Mouse (Mus musculus): ENCODE results near the gene Tmed9.
"Not testable (repeated sequence)": the region's sequence is repeated elsewhere in the genome, so short reads cannot be mapped to it uniquely, and the experiment has no call there.

Tmed9 gene

DNA sequence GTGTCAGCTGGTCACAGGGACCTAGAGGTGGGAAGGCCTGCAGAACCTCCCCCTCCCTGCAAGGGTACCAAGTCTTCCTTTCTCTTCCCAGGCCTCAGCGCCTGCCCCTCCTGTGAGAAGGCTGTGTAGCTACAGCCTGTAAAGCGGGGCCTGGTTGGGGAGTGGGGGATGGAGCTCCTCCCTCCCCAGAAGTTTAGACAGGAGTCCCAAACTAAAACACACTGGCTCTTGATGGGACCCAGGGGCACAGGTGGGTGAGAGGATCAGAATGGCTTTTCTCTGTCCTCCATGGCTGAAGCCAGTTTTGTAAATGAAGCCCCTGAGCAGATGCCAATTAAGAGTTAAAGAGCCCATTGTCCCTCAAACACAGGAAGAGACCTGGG is 34.1 kb downstream of the Tmed9 start:
- no peak for DNase-seq (ENCODE audit: low spot score)

DNA sequence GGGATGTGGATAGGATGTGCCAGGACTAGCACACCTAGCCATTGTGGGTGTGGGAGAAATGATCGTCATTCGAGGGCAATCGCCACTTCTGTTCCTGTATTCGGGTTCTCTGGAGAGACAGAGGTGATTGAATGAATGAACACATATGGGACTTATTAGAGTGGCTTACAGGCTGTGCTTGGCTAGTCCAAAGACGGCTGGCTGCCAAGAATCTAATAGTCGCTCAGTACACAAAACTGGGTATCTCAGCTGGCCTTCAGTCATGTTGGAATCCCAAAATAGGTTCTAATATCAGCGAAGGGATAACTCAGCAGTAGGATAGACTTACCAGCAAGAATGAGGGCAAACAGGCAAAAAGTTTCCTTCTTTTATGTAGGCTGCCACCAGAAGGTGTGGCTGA is 38.5 kb downstream of the Tmed9 start:
- no peak for DNase-seq (ENCODE audit: low spot score)

DNA sequence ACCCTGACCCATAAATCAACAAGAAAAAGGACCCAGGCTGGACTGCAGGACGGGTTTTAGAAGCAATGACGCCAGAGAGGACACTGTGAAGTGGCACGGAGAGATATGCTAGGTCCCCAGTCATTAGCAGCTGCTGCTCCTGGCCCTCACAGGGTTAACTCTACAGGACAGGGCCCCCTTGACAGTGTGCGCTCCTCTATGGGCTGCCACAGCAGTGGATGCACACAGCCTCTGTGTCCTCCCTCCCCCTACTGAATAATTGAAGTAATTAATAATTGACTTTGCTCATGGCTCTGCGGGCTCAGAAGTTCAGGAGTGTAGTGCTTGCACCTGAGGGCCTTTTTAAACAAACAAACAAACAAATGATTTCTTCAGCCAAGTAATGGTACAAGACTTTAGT is 39.9 kb downstream of the Tmed9 start:
- DNase-seq (ENCODE audit: low spot score) = no peak

DNA sequence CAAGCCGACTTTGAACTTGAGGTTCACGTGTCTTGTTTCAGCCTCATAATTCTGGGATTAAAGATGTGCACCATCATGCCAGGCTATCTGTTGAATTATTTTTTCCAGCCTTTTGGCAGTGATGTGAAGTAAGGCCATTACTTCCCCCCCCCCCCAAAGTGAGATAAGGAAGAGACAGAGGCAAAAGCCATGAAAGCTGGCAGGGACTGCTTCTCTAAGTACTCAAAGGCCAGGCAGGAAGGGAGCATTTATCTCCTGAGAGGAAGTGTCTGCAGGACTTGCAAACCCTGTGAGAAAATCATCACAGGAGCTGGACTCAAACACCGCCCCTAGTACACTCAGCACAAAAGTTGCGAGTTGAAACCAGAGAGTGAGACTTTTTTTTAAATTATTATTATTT is 45.8 kb downstream of the Tmed9 start:
- no peak for DNase-seq (ENCODE audit: low spot score)

DNA sequence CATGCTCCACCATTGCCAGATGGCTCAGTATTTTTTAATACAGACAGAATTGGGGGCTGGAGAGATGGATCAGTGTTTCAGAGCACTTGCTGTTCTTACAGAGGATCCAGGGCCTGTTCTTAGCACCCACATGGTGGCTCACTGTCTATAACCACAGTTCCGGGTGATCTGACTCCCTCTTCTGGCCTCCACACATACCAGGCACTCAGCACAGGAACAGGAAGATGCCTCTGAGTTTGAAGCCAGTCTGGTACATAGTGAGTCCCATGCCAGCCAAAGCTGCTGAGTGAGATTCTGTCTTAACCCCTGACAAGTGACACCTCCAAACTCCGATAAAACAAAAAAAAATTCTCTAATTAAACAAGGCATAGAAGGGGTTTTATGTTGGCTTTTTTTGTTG is 46.7 kb downstream of the Tmed9 start:
- DNase-seq (ENCODE audit: low spot score) = no peak

DNA sequence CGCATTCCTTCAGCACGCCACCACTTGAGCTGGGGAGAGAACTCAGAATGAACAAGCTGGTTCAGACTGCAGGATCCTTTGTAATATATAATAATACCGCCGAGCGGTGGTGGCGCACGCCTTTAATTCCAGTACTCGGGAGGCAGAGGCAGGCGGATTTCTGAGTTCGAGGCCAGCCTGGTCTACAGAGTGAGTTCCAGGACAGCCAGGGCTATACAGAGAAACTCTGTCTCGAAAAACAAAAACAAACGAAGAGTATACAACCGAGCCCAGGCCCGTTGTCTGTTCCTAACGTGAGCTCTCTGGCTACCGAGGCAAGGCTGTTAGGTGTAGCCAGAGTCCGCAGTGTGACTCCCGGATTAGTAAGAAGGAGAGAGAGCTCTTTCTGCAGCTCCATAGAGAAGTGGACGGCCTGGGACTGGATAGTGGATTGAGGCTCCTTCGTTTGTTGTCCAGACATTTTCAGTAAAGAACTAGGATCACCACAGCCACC is 48.7 kb downstream of the Tmed9 start:
- DNase-seq (ENCODE audit: low spot score) = not testable (repeated sequence)

DNA sequence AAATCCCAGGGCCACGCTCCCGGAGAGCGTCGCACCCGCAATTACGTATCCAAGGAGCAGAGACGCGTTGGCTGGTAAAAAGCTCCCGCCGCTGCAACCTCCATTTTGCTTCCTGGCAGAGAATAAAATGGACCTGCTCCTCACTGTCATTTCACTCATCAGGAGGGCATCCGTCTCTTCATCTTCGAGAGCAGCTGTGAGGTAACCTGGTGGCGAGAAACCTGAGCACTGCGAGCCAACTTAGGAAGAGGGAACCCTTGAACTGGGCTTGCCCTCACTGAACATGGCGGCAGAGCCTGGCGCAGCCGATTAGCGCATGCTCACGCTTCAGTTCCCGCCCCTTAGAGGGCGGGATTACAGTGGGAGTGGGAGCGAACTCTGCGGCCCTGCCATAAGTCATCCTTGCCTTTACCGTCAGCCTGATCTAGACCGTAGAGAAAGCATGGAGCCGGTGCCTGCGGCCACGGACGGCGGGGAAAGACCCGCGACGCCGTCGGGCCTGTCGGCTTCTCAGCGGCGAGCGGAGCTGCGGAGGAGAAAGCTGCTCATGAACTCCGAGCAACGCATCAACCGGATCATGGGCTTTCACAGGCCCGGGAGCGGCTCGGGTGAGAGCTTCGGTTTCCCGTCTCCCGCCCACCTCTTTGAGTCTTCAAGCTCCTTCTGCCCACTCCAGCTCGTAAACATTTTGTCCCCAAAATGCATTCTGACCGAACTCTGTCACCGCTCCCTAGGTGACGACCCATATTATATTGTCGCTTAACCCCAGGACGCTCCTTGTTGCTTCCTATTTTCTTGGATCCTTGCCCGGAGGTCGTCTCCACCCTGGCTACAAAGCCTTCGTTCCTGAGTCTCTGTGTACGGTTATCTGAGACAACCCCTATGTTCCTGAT is 49.4 kb downstream of the Tmed9 start, which contains the start of gene Caml:
TSS of gene Caml (plus strand) at position 357 of the 893 bp plus-strand sequence.
- peak; percentile 88 for DNase-seq (ENCODE audit: low spot score)

DNA sequence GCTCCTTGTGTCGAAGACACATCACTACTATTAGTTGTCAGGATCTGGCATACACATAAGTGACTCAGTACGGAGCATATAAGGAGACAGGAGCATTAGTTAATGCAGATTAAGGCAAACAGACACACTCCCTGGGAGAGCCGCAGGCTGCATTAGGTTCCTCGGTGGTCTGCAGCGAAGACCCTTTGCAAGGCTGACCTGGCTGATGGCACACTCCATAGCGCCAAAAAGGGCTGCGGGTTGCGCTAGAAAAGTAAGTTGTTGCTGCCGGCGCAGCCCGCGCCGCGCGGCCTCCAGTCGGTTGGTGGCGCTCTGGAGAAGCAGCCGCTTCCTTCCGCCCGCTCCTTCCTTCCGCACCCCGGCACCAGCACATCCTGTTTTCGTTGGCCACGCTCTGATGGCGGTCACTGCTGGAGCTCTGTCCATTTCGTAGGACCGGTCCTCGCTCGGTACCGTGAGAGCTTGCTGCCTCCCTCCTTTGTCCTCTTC is 61.2 kb downstream of the Tmed9 start, which contains the start of gene Ddx46:
TSS of gene Ddx46 (plus strand) at position 389 of the 489 bp plus-strand sequence.
- DNase-seq (ENCODE audit: low spot score) = peak; percentile 82

DNA sequence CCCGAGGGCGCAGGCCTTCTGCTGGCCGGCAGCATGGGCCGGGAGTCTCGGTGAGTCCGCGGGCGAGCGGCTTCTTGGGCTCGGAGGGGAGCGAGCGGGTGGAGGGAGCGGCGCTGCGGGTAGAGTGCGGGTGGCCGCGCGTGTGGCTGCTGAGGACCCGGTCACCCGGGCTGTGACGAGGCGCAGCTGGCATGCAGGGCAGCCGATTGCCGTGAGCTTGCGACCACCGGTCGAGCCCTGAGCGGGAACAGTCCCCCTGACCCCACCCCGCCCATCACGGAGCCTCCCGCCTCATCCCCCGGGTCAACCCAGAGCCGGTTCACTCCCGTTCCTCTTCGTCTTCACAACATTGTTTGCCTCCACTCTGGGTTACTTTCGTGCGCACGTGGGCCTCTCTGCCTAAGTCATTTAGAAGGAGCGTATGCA is 61.6 kb downstream of the Tmed9 start:
- DNase-seq (ENCODE audit: low spot score) = no peak

DNA sequence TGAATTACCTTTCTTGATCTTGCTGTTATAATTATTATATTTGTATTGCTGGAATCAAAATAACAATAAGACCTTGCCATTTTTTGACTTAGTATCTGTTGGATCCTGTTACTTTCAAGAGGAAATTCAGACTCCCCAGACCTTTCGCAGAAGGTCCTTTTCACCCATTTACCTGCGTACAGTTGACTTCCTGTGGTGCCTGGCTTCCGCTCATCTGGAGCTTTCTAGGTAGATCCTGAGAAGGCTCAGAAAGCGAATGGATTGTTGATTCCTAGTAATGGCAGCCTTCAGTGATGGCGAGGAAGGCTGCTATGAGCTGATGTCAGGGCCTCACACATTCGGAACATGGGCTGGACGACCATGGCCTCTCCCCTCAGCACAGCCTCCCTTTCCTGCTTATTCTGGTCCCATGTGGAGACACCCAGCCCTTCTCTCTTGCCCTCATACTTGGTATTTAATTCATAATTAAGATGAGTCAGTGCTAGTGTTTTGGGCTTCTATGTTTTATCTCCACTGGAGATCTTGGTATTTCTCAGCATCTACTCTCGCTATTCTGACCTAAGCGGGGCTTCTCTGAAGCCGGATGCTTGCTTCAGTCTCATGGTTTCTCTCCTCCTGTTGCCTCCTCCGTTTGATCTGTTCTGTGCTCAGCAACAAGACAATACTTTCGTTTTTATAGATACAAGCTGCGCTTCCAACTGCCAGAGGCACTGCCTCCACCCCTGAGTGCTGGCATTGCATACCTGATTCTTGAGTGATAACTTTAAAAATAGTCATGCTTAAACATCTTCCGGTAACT is 62.9 kb downstream of the Tmed9 start:
- DNase-seq (ENCODE audit: low spot score) = no peak

DNA sequence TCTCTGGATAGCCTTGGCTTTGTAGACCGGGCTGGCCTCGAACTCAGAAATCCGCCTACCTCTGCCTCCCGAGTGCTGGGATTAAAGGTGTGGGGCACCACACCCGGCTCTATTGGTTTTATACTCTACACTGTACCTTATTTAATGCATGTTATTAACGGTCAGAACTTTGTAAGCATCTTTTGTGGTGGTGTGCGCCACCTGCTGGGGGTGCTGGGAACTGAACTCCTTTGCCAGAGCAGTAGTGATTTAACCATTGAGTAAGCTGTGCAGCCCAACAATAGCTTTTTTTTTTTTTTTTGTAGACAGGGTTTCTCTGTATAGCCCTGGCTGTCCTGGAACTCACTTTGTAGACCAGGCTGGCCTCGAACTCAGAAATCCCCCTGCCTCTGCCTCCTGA is 66.9 kb downstream of the Tmed9 start:
- peak; percentile 75 for DNase-seq (ENCODE audit: low spot score)

DNA sequence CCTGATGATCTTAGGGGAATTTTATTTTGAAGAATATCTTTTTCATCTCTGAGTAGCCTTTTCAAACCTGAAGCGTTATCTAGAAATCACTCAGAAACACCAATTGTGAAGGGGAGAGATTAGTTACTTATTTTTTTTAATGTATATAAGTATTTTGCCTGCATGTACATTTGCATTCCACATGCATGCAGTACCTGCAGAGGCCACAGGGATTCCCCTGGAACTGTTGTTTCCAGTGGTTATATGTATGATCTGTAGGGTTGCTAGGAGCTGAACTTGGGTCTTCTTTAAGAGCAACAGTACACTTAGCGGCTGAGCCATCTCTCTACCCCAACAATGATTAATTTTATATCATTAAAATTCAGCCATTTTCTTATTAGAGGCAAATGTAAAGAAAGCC is 71.0 kb downstream of the Tmed9 start:
- DNase-seq (ENCODE audit: low spot score) = no peak

Measured in spleen, adult 12 weeks (tissue).